Mouse (Mus musculus) hindbrain, embryonic 14.5 days (tissue): ENCODE results near the gene Spg20. TPM values are rescaled to one million over a fixed set of nuclear protein-coding genes. Genes with fewer than 3 reads are reported as not detected.

Experiments used
- ATAC-seq: fragments of 200-750 bp; cut with Nextera tagmentation; 2 replicates; pipeline ENCODE4 v1.8.0; 2017; ENCODE audit warnings: moderate number of reproducible peaks, mild to moderate bottlenecking, moderate TSS enrichment, moderate library complexity; ENCODE audit not compliant: low FRiP score
- DNase-seq: peaks from one replicate; pipeline ENCODE4 v3.0.0-alpha.2; 2015; ENCODE audit warnings: low spot score
- H3K27ac ChIP-seq: fragments of 300-500 bp; sonication (generic); 2 replicates; pipeline ENCODE4 v1.5.1; 2014; ENCODE audit warnings: mild to moderate bottlenecking, moderate library complexity
- H3K27me3 ChIP-seq: fragments of 300-500 bp; sonication (generic); 2 replicates; pipeline ENCODE4 v1.6.1; 2014; ENCODE audit warnings: mild to moderate bottlenecking, low read length, mixed read lengths; ENCODE audit not compliant: control insufficient read depth, insufficient read depth
- H3K36me3 ChIP-seq: fragments of 300-500 bp; sonication (generic); replicated peaks from 2 replicates; pipeline ENCODE4 v1.6.1; 2014; ENCODE audit not compliant: control insufficient read depth, insufficient read depth
- H3K4me1 ChIP-seq: fragments of 300-500 bp; sonication (generic); replicated peaks from 2 replicates; pipeline ENCODE4 v1.6.1; 2014; ENCODE audit warnings: antibody characterized with exemption, low read length, mixed read lengths; ENCODE audit not compliant: control insufficient read depth, insufficient read depth
- H3K4me2 ChIP-seq: fragments of 300-500 bp; sonication (generic); replicated peaks from 2 replicates; pipeline ENCODE4 v1.6.1; 2014; ENCODE audit warnings: mild to moderate bottlenecking, moderate library complexity
- H3K4me3 ChIP-seq: fragments of 300-500 bp; sonication (generic); replicated peaks from 2 replicates; pipeline ENCODE4 v1.5.1; 2014; ENCODE audit warnings: mild to moderate bottlenecking, low read length
- H3K9ac ChIP-seq: fragments of 300-500 bp; sonication (generic); 2 replicates; pipeline ENCODE4 v1.6.1; 2014
- H3K9me3 ChIP-seq: fragments of 300-500 bp; sonication (generic); 2 replicates; pipeline ENCODE4 v1.6.1; 2016; ENCODE audit warnings: low read length; ENCODE audit not compliant: control insufficient read depth
- WGBS: fragments of 180-500 bp; shearing (Covaris S2); extraction: QIAGEN DNeasy Blood & Tissue Kit; methylation state at CpG from one replicate; pipeline ENCODE4 v1.1.7; 2014; 5-methylcytosine and 5-hydroxymethylcytosine counted together
- polyA plus RNA-seq: library from polyadenylated mRNA; unstranded; fragments of >200 nt; fragmentation: Nextera tagmentation; extraction: Ambion mirVana; gene quantifications from 2 replicates; pipeline ENCODE4 v1.2.1, GENCODE M21; 2014

The Spg20 gene
- polyA plus RNA-seq, 1 experiment from 2014 or later, result 19.5 TPM

DNA sequence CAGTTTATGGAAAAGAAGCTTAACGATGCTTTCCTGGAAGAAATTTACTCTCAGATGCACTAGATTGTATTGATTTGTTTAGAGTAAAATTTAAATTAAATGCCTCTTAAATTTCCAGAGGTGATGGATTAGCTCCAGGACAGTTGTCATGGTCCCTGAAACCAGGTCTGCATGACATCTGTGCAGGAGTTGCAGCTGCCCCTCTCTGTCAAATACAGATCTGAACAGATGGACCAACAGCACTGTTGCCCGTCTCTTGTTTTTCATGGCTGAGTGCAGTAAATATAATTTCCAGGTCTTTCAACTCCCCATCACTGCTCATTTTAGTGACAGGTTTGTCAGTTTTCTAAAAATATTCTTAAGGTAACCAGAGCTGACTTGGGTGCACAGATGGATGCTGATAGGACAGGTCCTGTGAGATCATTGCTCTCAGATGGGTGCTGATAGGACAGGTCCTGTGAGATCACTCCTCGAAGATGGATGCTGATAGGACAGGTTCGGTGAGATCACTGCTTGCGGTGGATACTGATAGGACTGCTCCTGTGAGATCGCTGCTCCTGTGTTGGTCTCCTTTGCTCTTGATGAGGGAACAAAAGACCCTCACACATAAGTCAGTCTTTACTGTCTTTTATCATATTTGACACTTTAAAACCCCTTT, 19.8 kb downstream of the Spg20 start:
- H3K36me3 ChIP-seq, result peaks cover 92% of the 10 kb centered on the region
- H3K4me1 ChIP-seq, result no peaks in the 10 kb centered on the region
- no peaks in the 10 kb centered on the region for H3K9me3 ChIP-seq
- H3K27ac ChIP-seq, result no peak overlapping the region
- H3K4me3 ChIP-seq, result no peak overlapping the region
- no peak for DNase-seq
- ATAC-seq, result no peak
- WGBS, result 88% methylated on average over 6 of the region's 6 CpGs
- H3K27me3 ChIP-seq, result no peaks in the 10 kb centered on the region
- H3K4me2 ChIP-seq, result no peak overlapping the region
- no peak overlapping the region for H3K9ac ChIP-seq

DNA sequence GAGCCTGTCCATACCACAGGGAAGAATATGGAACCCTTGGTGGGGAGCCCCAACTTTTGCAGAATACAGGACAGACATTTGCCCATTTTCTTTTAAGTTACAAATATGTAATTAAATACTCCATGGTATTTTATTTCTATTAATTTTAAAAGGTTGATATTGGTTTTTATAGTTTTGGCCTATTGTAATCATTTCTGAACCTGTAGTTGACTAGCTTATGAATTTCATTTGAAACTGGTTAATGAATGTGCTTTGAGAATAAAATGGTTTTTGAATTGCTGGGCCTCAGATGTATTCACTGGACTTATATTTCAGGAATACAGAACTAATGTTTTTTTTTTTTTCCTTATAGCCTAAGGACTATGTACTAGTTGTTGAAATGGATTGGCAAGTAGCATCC, 25.1 kb downstream of the Spg20 start, which contains the start of gene Ccdc169:
TSS of gene Ccdc169 (plus strand) at position 301 of the 400 bp plus-strand sequence.
- Histone ChIP-seq H3K36me3 (peaks cover 53% of the 10 kb centered on the region), H3K27ac (no peak within 1 kb of the TSS), H3K9me3 (no peaks in the 10 kb centered on the region), H3K4me3 (no peak within 1 kb of the TSS), H3K27me3 (no peaks in the 10 kb centered on the region), H3K9ac (no peak within 1 kb of the TSS), H3K4me1 (no peaks in the 10 kb centered on the region), H3K4me2 (no peak within 1 kb of the TSS)
- no peak for ATAC-seq
- no peak for DNase-seq

DNA sequence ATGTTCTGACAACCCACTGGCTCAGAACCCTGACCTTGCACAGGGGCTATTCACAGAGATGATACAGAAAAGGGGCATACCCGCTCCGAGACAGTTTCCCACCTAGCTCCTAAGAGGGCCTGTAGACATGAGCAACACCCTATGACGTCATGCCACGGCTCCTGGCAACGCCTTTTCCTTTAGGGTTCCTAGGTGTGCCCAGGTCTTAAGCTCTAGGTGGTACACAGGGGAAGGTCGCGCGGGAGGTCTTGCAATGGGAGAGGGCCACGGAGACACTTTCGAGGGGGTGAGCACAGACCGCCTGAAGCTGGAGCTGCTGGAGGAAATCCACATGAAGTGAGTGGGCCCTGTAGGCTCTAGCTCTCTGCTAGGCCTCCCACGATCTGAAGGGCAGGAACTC, 27.9 kb downstream of the Spg20 start:
- Histone ChIP-seq H3K27ac (no peak overlapping the region), H3K4me3 (no peak overlapping the region), H3K36me3 (peaks cover 32% of the 10 kb centered on the region), H3K27me3 (no peaks in the 10 kb centered on the region), H3K4me1 (no peaks in the 10 kb centered on the region), H3K9ac (no peak overlapping the region), H3K4me2 (no peak overlapping the region), H3K9me3 (no peaks in the 10 kb centered on the region)
- DNase-seq (no peak), ATAC-seq (no peak)
- 95% methylated on average over 12 of the region's 12 CpGs for WGBS

DNA sequence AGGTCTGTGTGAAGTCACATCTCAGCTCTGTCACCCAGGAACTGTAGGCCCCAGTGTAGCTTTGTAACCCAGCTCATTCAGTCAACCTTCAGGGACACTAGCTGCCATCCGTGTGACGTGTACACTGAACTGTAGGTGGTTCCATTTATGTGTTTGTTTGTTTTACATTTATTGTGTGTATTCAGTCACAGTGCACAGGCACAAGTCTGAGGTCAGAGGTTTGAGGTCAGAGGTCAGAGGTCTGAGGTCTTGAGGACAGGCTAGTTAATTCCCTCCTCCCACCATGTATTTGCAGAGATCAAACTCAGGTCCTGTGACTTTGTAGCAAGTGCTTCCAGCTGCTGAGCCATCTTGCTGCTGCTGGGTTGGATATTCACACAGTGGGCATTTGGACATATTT, 29.5 kb downstream of the Spg20 start:
- no peak for DNase-seq
- ATAC-seq, result no peak
- no peak overlapping the region for H3K9ac ChIP-seq
- H3K4me1 ChIP-seq, result no peaks in the 10 kb centered on the region
- no peaks in the 10 kb centered on the region for H3K27me3 ChIP-seq
- no peak overlapping the region for H3K4me2 ChIP-seq
- H3K4me3 ChIP-seq, result no peak overlapping the region
- no peak overlapping the region for H3K27ac ChIP-seq
- WGBS, result 54% methylated on average over 2 of the region's 2 CpGs
- H3K36me3 ChIP-seq, result peaks cover 17% of the 10 kb centered on the region
- H3K9me3 ChIP-seq, result no peaks in the 10 kb centered on the region

DNA sequence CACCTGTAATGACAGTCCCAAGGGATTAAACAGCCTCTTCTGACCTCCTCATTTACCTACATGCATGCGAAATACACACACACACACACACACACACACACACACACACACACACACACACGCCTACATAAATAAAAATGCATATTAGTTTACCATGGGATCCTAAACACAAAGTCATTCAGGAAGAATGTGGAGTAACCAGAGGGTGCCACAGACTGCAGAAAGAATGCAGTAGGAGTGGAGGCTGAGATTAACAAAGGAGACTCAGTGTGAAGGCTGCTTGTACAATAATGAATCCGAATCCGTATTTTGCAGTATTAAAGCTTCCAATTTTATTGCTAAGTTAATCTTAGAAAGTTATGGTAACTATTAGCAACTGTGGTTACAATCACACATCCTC, 33.0 kb downstream of the Spg20 start:
- Histone ChIP-seq H3K9me3 (no peaks in the 10 kb centered on the region), H3K4me1 (no peaks in the 10 kb centered on the region), H3K36me3 (no peaks in the 10 kb centered on the region), H3K27ac (no peak overlapping the region), H3K4me2 (no peak overlapping the region), H3K9ac (no peak overlapping the region), H3K4me3 (no peak overlapping the region), H3K27me3 (no peaks in the 10 kb centered on the region)
- DNase-seq (no peak), ATAC-seq (no peak)
- 69% methylated on average over 4 of the region's 4 CpGs for whole genome bisulfite sequencing

DNA sequence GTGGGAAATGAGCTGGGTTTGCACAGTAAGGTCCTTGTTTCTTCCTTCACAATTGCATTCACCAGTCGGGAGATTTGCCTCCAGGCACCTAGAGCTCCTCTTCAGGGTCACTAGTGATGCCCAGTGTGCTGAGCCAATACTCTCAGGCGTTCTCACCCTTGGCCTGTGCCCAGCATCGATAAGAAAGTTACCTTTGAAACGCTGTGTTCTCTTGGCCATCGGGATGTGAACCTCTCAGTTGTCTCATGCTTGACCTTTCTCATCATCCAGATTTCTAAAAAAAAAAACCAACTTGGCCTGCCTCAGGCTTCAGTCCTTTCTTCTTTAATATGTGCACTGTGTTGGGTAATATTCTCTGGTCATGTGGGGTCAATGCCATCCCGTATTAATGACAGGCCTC, 34.5 kb downstream of the Spg20 start:
- H3K36me3 ChIP-seq, result no peaks in the 10 kb centered on the region
- H3K9ac ChIP-seq, result no peak overlapping the region
- DNase-seq (no peak), ATAC-seq (no peak)
- H3K27ac ChIP-seq, result no peak overlapping the region
- no peaks in the 10 kb centered on the region for H3K9me3 ChIP-seq
- 78% methylated on average over 6 of the region's 6 CpGs for WGBS
- no peaks in the 10 kb centered on the region for H3K4me1 ChIP-seq
- H3K4me2 ChIP-seq, result no peak overlapping the region
- H3K27me3 ChIP-seq, result no peaks in the 10 kb centered on the region
- H3K4me3 ChIP-seq, result no peak overlapping the region

DNA sequence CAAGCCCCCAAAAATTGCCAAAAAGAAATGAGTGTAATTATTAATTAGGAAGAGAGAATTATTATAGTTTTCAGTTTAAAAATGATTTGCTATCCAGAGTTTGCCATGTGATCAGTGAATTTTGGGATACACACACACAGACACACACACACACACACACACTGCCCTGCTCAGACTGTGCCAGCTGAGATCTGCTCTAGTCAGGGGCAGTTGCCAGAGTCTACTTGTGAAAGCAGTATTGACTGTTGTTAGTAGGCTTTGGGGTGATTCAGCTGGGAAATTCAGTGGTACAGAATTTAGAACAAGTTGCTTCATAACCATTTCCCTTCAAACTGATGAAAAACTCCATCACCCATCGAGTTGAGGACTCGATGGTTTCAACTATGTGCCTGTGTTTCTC, 35.2 kb downstream of the Spg20 start:
- no peak overlapping the region for H3K27ac ChIP-seq
- ATAC-seq, result no peak
- H3K27me3 ChIP-seq, result no peaks in the 10 kb centered on the region
- no peak overlapping the region for H3K9ac ChIP-seq
- H3K4me1 ChIP-seq, result no peaks in the 10 kb centered on the region
- no peak for DNase-seq
- H3K9me3 ChIP-seq, result no peaks in the 10 kb centered on the region
- H3K4me3 ChIP-seq, result no peak overlapping the region
- WGBS, result 85% methylated on average over 2 of the region's 2 CpGs
- H3K4me2 ChIP-seq, result no peak overlapping the region
- no peaks in the 10 kb centered on the region for H3K36me3 ChIP-seq

DNA sequence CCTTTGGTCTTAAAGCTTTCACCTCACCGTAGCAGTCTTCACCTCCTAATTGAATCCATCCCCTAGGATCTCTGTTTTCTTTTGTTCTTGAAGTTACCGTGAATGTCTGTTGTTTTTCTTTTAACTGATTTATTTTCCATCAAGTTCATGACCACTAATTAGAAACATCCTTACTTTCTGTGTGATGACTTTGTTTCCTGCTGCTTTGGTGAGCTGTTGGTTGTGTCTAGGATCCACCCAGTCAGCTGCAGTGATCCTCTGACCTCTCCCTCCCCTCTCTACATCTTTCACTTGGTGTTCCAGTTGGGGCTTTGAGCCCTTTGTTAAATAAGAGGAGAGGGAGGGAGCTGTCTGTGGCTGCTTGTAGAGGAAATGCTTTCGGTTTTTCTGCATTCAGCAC, 36.2 kb downstream of the Spg20 start:
- no peak for ATAC-seq
- Histone ChIP-seq H3K9me3 (no peaks in the 10 kb centered on the region), H3K4me1 (no peaks in the 10 kb centered on the region), H3K9ac (no peak overlapping the region), H3K27ac (no peak overlapping the region), H3K36me3 (no peaks in the 10 kb centered on the region), H3K4me2 (no peak overlapping the region), H3K27me3 (no peaks in the 10 kb centered on the region), H3K4me3 (no peak overlapping the region)
- 21% methylated on average over 3 of the region's 3 CpGs for WGBS
- DNase-seq, result no peak

DNA sequence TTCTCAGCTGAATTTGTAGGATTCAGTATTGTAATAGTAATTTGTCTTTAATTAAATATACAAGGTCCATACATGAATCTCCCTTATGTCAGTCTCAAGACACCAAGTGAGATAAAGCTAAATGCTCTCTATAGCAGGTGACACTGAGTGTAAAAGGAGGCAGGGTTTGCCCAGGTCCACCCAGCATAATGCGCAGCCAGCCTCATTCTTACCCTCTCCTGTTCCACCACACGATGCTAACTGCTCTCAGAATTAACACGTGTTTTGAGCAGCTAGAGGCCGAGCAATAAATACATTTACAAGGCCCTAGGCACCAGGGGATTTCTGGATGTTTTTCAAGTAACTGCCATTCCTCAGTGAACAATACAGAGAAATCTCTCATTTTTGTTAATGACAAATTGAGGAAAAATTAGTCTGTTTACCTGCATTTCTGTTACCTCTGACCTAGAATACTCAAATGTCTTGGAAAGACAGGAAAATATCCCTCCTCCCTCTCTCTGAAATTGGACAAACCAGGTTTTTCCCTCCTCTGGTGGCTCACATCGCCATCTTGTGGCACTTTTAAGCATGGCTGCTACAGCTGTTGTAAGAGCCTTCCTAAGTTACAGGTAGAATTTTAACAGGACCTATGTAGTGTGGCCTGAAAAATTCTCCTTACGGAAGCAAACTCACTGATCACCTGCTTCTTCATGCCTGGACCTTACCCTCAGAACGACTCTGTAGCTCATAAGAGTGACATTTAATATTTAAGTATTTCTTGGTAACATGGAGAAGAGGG, 39.9 kb downstream of the Spg20 start:
- peak; percentile 85 for DNase-seq

More for the DNA sequence above, 39.9 kb downstream of the Spg20 start:
- Histone ChIP-seq H3K4me1 (no peaks in the 10 kb centered on the region), H3K4me3 (no peak overlapping the region), H3K27ac (no peak overlapping the region), H3K9ac (no peak overlapping the region), H3K36me3 (no peaks in the 10 kb centered on the region), H3K27me3 (no peaks in the 10 kb centered on the region), H3K9me3 (no peaks in the 10 kb centered on the region), H3K4me2 (no peak overlapping the region)
- peak; percentile 46; the same call in 1 of the 2 replicates for ATAC-seq
- 44% methylated on average over 7 of the region's 7 CpGs for WGBS
